Mouse (Mus musculus): ENCODE data around the gene Mgat1. TPM values are rescaled to one million over a fixed set of nuclear protein-coding genes. Genes with fewer than 3 reads are reported as not detected.

Gene Mgat1
- polyA plus RNA-seq, 1 experiment from 2014 or later = 65.9 TPM

- Histone ChIP-seq H3K9ac (ENCODE audit: low read length) (peak overlapping the region; percentile 98), H3K4me2 (ENCODE audit: low read depth, low read length) (peak overlapping the region; percentile 84), H3K9me3 (replicated peaks; ENCODE audit: control insufficient read depth, low read length) (no peaks in the 10 kb centered on the region), H3K36me3 (ENCODE audit: control insufficient read depth, insufficient read depth, low read length) (no peaks in the 10 kb centered on the region), H3K27ac (ENCODE audit: low read length) (peak overlapping the region; percentile 99), H3K4me1 (ENCODE audit: control insufficient read depth, insufficient read depth, low read length) (peaks cover 13% of the 10 kb centered on the region), H3K4me3 (replicated peaks; ENCODE audit: low read length) (peak overlapping the region; percentile 85), H3K27me3 (ENCODE audit: control insufficient read depth, insufficient read depth, low read length) (no peaks in the 10 kb centered on the region)
- peak; percentile 68 for ATAC-seq (ENCODE audit: insufficient read depth, low FRiP score)
- WGBS = under 1% methylated on average over 24 of the region's 24 CpGs
Measured at GRCm38 (mm10) chr11:49203771-49204497, 40.1 kb upstream of the Mgat1 start.

GRCm38 (mm10) chr11:49205080-49205590 lies 38.9 kb upstream of the Mgat1 start:
- Histone ChIP-seq H3K4me1 (ENCODE audit: control insufficient read depth, insufficient read depth, low read length) (peaks cover 13% of the 10 kb centered on the region), H3K4me2 (ENCODE audit: low read depth, low read length) (peak overlapping the region; percentile 84), H3K9me3 (replicated peaks; ENCODE audit: control insufficient read depth, low read length) (no peaks in the 10 kb centered on the region), H3K27me3 (ENCODE audit: control insufficient read depth, insufficient read depth, low read length) (no peaks in the 10 kb centered on the region), H3K9ac (ENCODE audit: low read length) (no peak overlapping the region), H3K4me3 (replicated peaks; ENCODE audit: low read length) (no peak overlapping the region), H3K36me3 (ENCODE audit: control insufficient read depth, insufficient read depth, low read length) (no peaks in the 10 kb centered on the region), H3K27ac (ENCODE audit: low read length) (no peak overlapping the region)
- 84% methylated on average over 6 of the region's 6 CpGs for WGBS
- ATAC-seq (ENCODE audit: insufficient read depth, low FRiP score) = no peak

- H3K27ac ChIP-seq (ENCODE audit: low read length) = no peak overlapping the region
- H3K9ac ChIP-seq (ENCODE audit: low read length) = no peak overlapping the region
- WGBS = 97% methylated on average over 1 of the region's 1 CpGs
- no peak overlapping the region for H3K4me2 ChIP-seq (ENCODE audit: low read depth, low read length)
- no peaks in the 10 kb centered on the region for H3K27me3 ChIP-seq (ENCODE audit: control insufficient read depth, insufficient read depth, low read length)
- no peaks in the 10 kb centered on the region for H3K36me3 ChIP-seq (ENCODE audit: control insufficient read depth, insufficient read depth, low read length)
- ATAC-seq (ENCODE audit: insufficient read depth, low FRiP score) = no peak
- H3K4me1 ChIP-seq (ENCODE audit: control insufficient read depth, insufficient read depth, low read length) = peaks cover 7% of the 10 kb centered on the region
- no peaks in the 10 kb centered on the region for H3K9me3 ChIP-seq (replicated peaks; ENCODE audit: control insufficient read depth, low read length)
- H3K4me3 ChIP-seq (replicated peaks; ENCODE audit: low read length) = no peak overlapping the region
Measured at GRCm38 (mm10) chr11:49207495-49207894, 36.5 kb upstream of the Mgat1 start.

GRCm38 (mm10) chr11:49212577-49212976 lies 31.4 kb upstream of the Mgat1 start:
- H3K4me2 ChIP-seq (ENCODE audit: low read depth, low read length) = no peak overlapping the region
- H3K9me3 ChIP-seq (replicated peaks; ENCODE audit: control insufficient read depth, low read length) = no peaks in the 10 kb centered on the region
- peaks cover 24% of the 10 kb centered on the region for H3K36me3 ChIP-seq (ENCODE audit: control insufficient read depth, insufficient read depth, low read length)
- H3K27ac ChIP-seq (ENCODE audit: low read length) = no peak overlapping the region
- no peak overlapping the region for H3K4me3 ChIP-seq (replicated peaks; ENCODE audit: low read length)
- H3K9ac ChIP-seq (ENCODE audit: low read length) = no peak overlapping the region
- no peaks in the 10 kb centered on the region for H3K4me1 ChIP-seq (ENCODE audit: control insufficient read depth, insufficient read depth, low read length)
- H3K27me3 ChIP-seq (ENCODE audit: control insufficient read depth, insufficient read depth, low read length) = no peaks in the 10 kb centered on the region
- no peak for ATAC-seq (ENCODE audit: insufficient read depth, low FRiP score)

- WGBS = 94% methylated on average over 1 of the region's 1 CpGs
Measured at GRCm38 (mm10) chr11:49213505-49213904, 30.5 kb upstream of the Mgat1 start.

GRCm38 (mm10) chr11:49219271-49219670 lies 24.7 kb upstream of the Mgat1 start:
- H3K9ac ChIP-seq (ENCODE audit: low read length) = no peak overlapping the region
- peaks cover 21% of the 10 kb centered on the region for H3K36me3 ChIP-seq (ENCODE audit: control insufficient read depth, insufficient read depth, low read length)
- H3K27me3 ChIP-seq (ENCODE audit: control insufficient read depth, insufficient read depth, low read length) = no peaks in the 10 kb centered on the region
- ATAC-seq (ENCODE audit: insufficient read depth, low FRiP score) = no peak
- WGBS = 95% methylated on average over 2 of the region's 2 CpGs
- no peak overlapping the region for H3K27ac ChIP-seq (ENCODE audit: low read length)
- H3K4me2 ChIP-seq (ENCODE audit: low read depth, low read length) = no peak overlapping the region
- H3K9me3 ChIP-seq (replicated peaks; ENCODE audit: control insufficient read depth, low read length) = no peaks in the 10 kb centered on the region
- no peaks in the 10 kb centered on the region for H3K4me1 ChIP-seq (ENCODE audit: control insufficient read depth, insufficient read depth, low read length)
- H3K4me3 ChIP-seq (replicated peaks; ENCODE audit: low read length) = no peak overlapping the region

More at GRCm38 (mm10) chr11:49213505-49213904, 30.5 kb upstream of the Mgat1 start:
- H3K36me3 ChIP-seq (ENCODE audit: control insufficient read depth, insufficient read depth, low read length) = peaks cover 24% of the 10 kb centered on the region
- H3K9ac ChIP-seq (ENCODE audit: low read length) = no peak overlapping the region
- H3K4me1 ChIP-seq (ENCODE audit: control insufficient read depth, insufficient read depth, low read length) = no peaks in the 10 kb centered on the region
- no peaks in the 10 kb centered on the region for H3K27me3 ChIP-seq (ENCODE audit: control insufficient read depth, insufficient read depth, low read length)
- no peak overlapping the region for H3K27ac ChIP-seq (ENCODE audit: low read length)
- no peak overlapping the region for H3K4me3 ChIP-seq (replicated peaks; ENCODE audit: low read length)
- ATAC-seq (ENCODE audit: insufficient read depth, low FRiP score) = no peak
- H3K4me2 ChIP-seq (ENCODE audit: low read depth, low read length) = no peak overlapping the region
- no peaks in the 10 kb centered on the region for H3K9me3 ChIP-seq (replicated peaks; ENCODE audit: control insufficient read depth, low read length)

GRCm38 (mm10) chr11:49224455-49224854 lies 19.5 kb upstream of the Mgat1 start:
- no peak overlapping the region for H3K4me3 ChIP-seq (replicated peaks; ENCODE audit: low read length)
- H3K9ac ChIP-seq (ENCODE audit: low read length) = no peak overlapping the region
- no peak for ATAC-seq (ENCODE audit: insufficient read depth, low FRiP score)
- WGBS = 61% methylated on average over 1 of the region's 1 CpGs
- H3K27me3 ChIP-seq (ENCODE audit: control insufficient read depth, insufficient read depth, low read length) = no peaks in the 10 kb centered on the region
- H3K36me3 ChIP-seq (ENCODE audit: control insufficient read depth, insufficient read depth, low read length) = no peaks in the 10 kb centered on the region
- no peaks in the 10 kb centered on the region for H3K4me1 ChIP-seq (ENCODE audit: control insufficient read depth, insufficient read depth, low read length)
- H3K27ac ChIP-seq (ENCODE audit: low read length) = no peak overlapping the region
- no peaks in the 10 kb centered on the region for H3K9me3 ChIP-seq (replicated peaks; ENCODE audit: control insufficient read depth, low read length)
- H3K4me2 ChIP-seq (ENCODE audit: low read depth, low read length) = no peak overlapping the region

- Histone ChIP-seq H3K9me3 (replicated peaks; ENCODE audit: control insufficient read depth, low read length) (no peaks in the 10 kb centered on the region), H3K4me3 (replicated peaks; ENCODE audit: low read length) (no peak overlapping the region), H3K27ac (ENCODE audit: low read length) (no peak overlapping the region), H3K4me2 (ENCODE audit: low read depth, low read length) (no peak overlapping the region), H3K27me3 (ENCODE audit: control insufficient read depth, insufficient read depth, low read length) (no peaks in the 10 kb centered on the region), H3K4me1 (ENCODE audit: control insufficient read depth, insufficient read depth, low read length) (no peaks in the 10 kb centered on the region), H3K36me3 (ENCODE audit: control insufficient read depth, insufficient read depth, low read length) (no peaks in the 10 kb centered on the region), H3K9ac (ENCODE audit: low read length) (no peak overlapping the region)
- 67% methylated on average over 3 of the region's 3 CpGs for WGBS
- ATAC-seq (ENCODE audit: insufficient read depth, low FRiP score) = no peak
Measured at GRCm38 (mm10) chr11:49232781-49233180, 11.2 kb upstream of the Mgat1 start.

GRCm38 (mm10) chr11:49235459-49236207 lies 8.4 kb upstream of the Mgat1 start:
- Histone ChIP-seq H3K27me3 (ENCODE audit: control insufficient read depth, insufficient read depth, low read length) (no peaks in the 10 kb centered on the region), H3K4me3 (replicated peaks; ENCODE audit: low read length) (no peak overlapping the region), H3K4me1 (ENCODE audit: control insufficient read depth, insufficient read depth, low read length) (no peaks in the 10 kb centered on the region), H3K27ac (ENCODE audit: low read length) (no peak overlapping the region), H3K9ac (ENCODE audit: low read length) (no peak overlapping the region), H3K36me3 (ENCODE audit: control insufficient read depth, insufficient read depth, low read length) (no peaks in the 10 kb centered on the region), H3K4me2 (ENCODE audit: low read depth, low read length) (no peak overlapping the region), H3K9me3 (replicated peaks; ENCODE audit: control insufficient read depth, low read length) (no peaks in the 10 kb centered on the region)
- 63% methylated on average over 3 of the region's 3 CpGs for WGBS
- no peak for ATAC-seq (ENCODE audit: insufficient read depth, low FRiP score)
